Mouse (Mus musculus) hindbrain, embryonic 15.5 days (tissue): ENCODE measurements around the gene Rassf3. TPM values are rescaled to one million over a fixed set of nuclear protein-coding genes. Genes with fewer than 3 reads are reported as not detected.

Experiments
- ATAC-seq: fragments of 200-750 bp; cut with Nextera tagmentation; 2 replicates; pipeline ENCODE4 v1.8.0; 2017; ENCODE audit warnings: low read depth, moderate number of reproducible peaks, moderate TSS enrichment; ENCODE audit not compliant: low FRiP score
- H3K27ac ChIP-seq: fragments of 300-500 bp; sonication (generic); replicated peaks from 2 replicates; pipeline ENCODE4 v1.5.1; 2015; ENCODE audit warnings: mild to moderate bottlenecking, inconsistent platforms
- H3K27me3 ChIP-seq: fragments of 300-500 bp; sonication (generic); 2 replicates; pipeline ENCODE4 v1.6.1; 2015; ENCODE audit warnings: control low read depth, inconsistent platforms
- H3K36me3 ChIP-seq: fragments of 300-500 bp; sonication (generic); 2 replicates; pipeline ENCODE4 v1.6.1; 2015; ENCODE audit warnings: control low read depth, inconsistent platforms
- H3K4me1 ChIP-seq: fragments of 300-500 bp; sonication (generic); replicated peaks from 2 replicates; pipeline ENCODE4 v1.6.1; 2015; ENCODE audit warnings: control low read depth, inconsistent platforms
- H3K4me2 ChIP-seq: fragments of 300-500 bp; sonication (generic); 2 replicates; pipeline ENCODE4 v1.6.1; 2015; ENCODE audit warnings: moderate library complexity, mild to moderate bottlenecking, inconsistent platforms
- H3K4me3 ChIP-seq: fragments of 300-500 bp; sonication (generic); 2 replicates; pipeline ENCODE4 v1.5.1; 2015; ENCODE audit warnings: mild to moderate bottlenecking, inconsistent platforms
- H3K9ac ChIP-seq: fragments of 300-500 bp; sonication (generic); 2 replicates; pipeline ENCODE4 v1.6.1; 2015; ENCODE audit warnings: inconsistent platforms
- H3K9me3 ChIP-seq: fragments of 300-500 bp; sonication (generic); 2 replicates; pipeline ENCODE4 v1.6.1; 2016; ENCODE audit warnings: control low read depth, inconsistent platforms
- WGBS: fragments of 180-500 bp; shearing (Covaris S2); methylation state at CpG from one replicate; pipeline ENCODE4 v1.1.7; 2015; 5-methylcytosine and 5-hydroxymethylcytosine counted together
- polyA plus RNA-seq: library from polyadenylated mRNA; unstranded; fragments of >200 nt; fragmentation: Nextera tagmentation; extraction: Ambion mirVana; gene quantifications from 2 replicates; pipeline ENCODE4 v1.2.1, GENCODE M21; 2015

Rassf3 gene
- polyA plus RNA-seq, 1 experiment from 2014 or later, result 5.1 TPM

DNA sequence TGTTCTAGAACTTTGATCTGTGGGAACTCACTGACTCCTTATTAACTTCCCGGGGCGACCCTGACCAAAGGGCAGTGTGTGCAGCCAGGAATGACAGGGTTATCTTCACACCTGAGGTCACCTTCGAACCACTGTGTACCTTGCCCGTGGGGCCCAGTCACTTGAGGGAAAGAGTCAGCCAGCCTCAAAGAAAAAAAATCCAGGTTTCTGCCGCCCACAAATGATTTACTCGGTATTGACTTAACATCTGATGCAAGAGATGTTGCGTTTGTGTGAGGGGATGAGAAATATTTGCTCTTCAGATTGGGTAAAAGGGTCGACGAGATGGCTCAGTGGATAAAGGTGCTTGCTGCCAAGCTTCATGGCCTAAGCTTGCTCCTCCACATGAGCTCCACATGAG, 10.2 kb upstream of the Rassf3 start:
- Histone ChIP-seq H3K36me3 (no peaks in the 10 kb centered on the region), H3K9me3 (no peaks in the 10 kb centered on the region), H3K4me1 (no peaks in the 10 kb centered on the region), H3K27me3 (no peaks in the 10 kb centered on the region), H3K27ac (no peak overlapping the region), H3K4me2 (no peak overlapping the region), H3K4me3 (no peak overlapping the region), H3K9ac (no peak overlapping the region)
- 94% methylated on average over 9 of the region's 9 CpGs for WGBS
- ATAC-seq, result no peak

DNA sequence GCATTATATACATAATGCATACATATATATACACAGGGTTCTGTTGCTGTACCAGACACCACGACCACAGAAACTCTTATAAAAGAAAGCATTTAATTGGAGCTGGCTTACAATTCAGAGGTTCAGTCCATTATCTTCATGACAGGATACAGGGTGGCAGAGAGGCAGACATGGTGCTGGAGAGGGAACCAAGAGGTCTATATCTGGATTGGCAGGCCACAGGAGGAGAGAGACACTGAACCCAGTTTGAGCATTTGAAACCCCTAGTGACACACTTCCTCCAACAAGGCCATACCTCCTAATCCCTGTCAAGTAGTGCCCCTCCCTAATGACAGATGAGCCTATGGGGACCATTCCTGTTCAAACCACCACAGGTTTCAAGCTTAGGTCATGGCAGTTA, 7.2 kb upstream of the Rassf3 start:
- Histone ChIP-seq H3K27me3 (no peaks in the 10 kb centered on the region), H3K4me3 (no peak overlapping the region), H3K27ac (no peak overlapping the region), H3K4me1 (no peaks in the 10 kb centered on the region), H3K4me2 (no peak overlapping the region), H3K36me3 (no peaks in the 10 kb centered on the region), H3K9me3 (no peaks in the 10 kb centered on the region), H3K9ac (no peak overlapping the region)
- ATAC-seq, result no peak
- WGBS, result 68% methylated on average over 1 of the region's 1 CpGs

DNA sequence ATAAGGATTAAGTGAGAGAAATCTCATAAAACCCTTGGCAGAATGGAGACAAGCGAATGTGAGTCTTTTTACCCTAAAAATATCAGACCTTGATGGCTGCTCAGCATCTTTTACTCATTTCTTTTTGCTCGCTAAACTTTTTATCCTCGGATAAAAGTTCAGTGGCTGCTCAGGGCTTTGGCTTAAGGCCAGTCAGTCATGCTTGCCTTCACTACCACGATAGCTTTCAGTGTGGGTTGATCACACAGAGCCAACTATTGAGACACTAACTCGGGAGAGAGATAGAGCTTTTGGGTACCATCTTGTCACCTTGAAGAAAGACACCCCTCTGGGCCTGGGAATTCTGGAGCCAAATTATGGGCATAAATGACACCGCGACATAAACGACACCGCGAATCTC, 5.0 kb upstream of the Rassf3 start:
- Histone ChIP-seq H3K4me3 (no peak overlapping the region), H3K4me1 (peaks cover 13% of the 10 kb centered on the region; the same call in 1 of the 2 replicates), H3K9ac (no peak overlapping the region), H3K36me3 (no peaks in the 10 kb centered on the region), H3K4me2 (no peak overlapping the region), H3K27me3 (no peaks in the 10 kb centered on the region), H3K9me3 (no peaks in the 10 kb centered on the region), H3K27ac (no peak overlapping the region)
- WGBS, result 85% methylated on average over 10 of the region's 10 CpGs
- no peak for ATAC-seq

DNA sequence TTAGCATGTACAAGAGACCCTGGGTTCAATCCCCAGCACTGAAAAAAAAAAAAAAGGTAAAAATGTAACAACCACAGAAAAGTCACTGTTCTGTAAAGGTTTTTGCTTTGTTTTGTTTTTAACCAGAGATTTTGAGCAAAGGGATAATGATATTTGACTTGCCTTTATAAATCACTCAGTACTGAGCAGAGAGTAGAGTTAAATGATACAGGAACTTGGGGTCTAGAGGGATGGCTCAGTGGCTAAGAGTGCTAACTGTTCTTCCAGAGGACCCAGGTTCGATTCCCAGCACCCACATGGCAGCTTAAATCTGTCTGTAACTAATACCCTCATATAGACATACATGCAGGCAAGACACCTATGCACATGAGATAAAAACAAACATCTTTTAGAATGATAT, 3.8 kb upstream of the Rassf3 start:
- H3K4me2 ChIP-seq, result no peak overlapping the region
- no peak overlapping the region for H3K9ac ChIP-seq
- no peak overlapping the region for H3K27ac ChIP-seq
- H3K36me3 ChIP-seq, result no peaks in the 10 kb centered on the region
- H3K9me3 ChIP-seq, result no peaks in the 10 kb centered on the region
- ATAC-seq, result no peak
- H3K4me1 ChIP-seq, result peaks cover 24% of the 10 kb centered on the region
- no peak overlapping the region for H3K4me3 ChIP-seq
- WGBS, result 97% methylated on average over 1 of the region's 1 CpGs
- H3K27me3 ChIP-seq, result no peaks in the 10 kb centered on the region

DNA sequence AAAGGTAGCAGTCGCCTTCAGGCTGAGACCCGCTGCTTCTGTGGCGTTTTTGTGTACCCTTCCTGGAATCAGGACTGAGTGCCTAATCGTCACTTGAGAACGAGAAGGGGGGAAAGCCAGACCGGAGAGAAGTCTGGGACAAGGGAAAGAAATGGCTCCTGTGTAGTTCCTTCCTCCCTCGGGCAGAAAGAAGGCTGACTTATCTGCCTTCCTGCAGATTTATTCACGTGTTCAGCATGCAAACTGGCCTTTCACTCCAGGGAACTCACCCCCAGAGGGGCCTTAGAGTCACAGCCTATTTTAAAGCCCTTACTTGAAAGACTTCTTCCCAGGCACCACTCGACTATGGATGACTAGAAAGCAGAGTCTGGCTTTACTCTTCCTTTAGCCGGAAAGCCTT, 1.3 kb upstream of the Rassf3 start:
- H3K27ac ChIP-seq, result peak overlapping the region; percentile 60
- peaks cover 4% of the 10 kb centered on the region; the same call in 1 of the 2 replicates for H3K27me3 ChIP-seq
- H3K4me3 ChIP-seq, result no peak overlapping the region
- no peak for ATAC-seq
- H3K36me3 ChIP-seq, result no peaks in the 10 kb centered on the region
- H3K4me1 ChIP-seq, result peaks cover 25% of the 10 kb centered on the region
- no peaks in the 10 kb centered on the region for H3K9me3 ChIP-seq
- 16% methylated on average over 10 of the region's 10 CpGs for WGBS
- H3K9ac ChIP-seq, result no peak overlapping the region
- H3K4me2 ChIP-seq, result peak overlapping the region; percentile 97

DNA sequence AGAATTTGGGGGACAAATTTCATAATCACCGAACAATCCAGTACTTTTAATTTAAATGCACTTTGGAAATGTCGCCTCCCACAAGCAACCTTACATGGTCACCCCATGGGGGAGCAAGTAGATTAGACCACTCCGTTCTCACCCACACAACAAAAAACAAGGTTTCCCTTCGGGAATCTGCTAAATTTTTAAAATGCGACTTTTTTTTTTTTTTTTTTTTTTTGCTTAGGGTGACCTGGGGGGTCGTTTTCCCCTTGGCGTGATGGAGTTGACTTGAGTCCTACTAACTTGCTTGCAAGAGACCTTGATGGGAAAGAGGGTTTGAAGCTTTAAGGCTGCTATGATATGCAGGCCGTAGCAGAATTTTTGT, 806 bp upstream of the Rassf3 start:
- no peak for ATAC-seq
- H3K4me3 ChIP-seq, result peak overlapping the region; percentile 62
- WGBS, result 16% methylated on average over 8 of the region's 8 CpGs
- H3K9ac ChIP-seq, result no peak overlapping the region
- no peaks in the 10 kb centered on the region for H3K9me3 ChIP-seq
- H3K27ac ChIP-seq, result peak overlapping the region; percentile 60
- peaks cover 26% of the 10 kb centered on the region for H3K4me1 ChIP-seq
- no peaks in the 10 kb centered on the region for H3K36me3 ChIP-seq
- peaks cover 4% of the 10 kb centered on the region; the same call in 1 of the 2 replicates for H3K27me3 ChIP-seq
- peak overlapping the region; percentile 97 for H3K4me2 ChIP-seq

DNA sequence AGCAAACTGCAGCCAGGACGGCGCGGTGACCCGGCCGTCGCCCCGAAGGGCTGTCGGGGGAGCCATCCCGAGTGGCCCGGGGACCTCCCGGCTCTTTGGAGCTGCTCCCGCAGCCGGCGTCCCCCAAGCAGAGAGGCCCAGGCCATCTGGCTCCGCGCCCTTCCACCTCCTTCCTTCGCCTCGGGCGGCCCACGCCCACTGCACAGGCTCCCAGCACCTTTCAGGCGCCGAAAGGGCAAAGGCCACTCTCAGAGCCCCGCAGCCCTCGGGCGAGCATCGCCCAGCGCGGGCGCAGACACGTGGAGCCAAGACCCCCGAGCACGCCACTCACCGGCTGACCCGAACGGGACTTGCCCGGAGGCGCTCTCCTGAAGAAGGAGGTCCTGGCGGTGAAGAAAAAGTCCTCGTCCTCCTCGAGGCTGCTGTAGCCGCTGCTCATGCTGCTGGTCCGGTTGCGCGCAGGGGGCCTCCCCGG, 438 bp downstream of the Rassf3 start:
- ATAC-seq, result no peak; the same call in 1 of the 2 replicates
- Histone ChIP-seq H3K27me3 (peaks cover 4% of the 10 kb centered on the region; the same call in 1 of the 2 replicates), H3K4me2 (peak overlapping the region; percentile 97), H3K4me3 (peak overlapping the region; percentile 62), H3K4me1 (peaks cover 29% of the 10 kb centered on the region), H3K36me3 (no peaks in the 10 kb centered on the region), H3K27ac (peak overlapping the region; percentile 62), H3K9ac (peak overlapping the region; percentile 62), H3K9me3 (no peaks in the 10 kb centered on the region)
- under 1% methylated on average over 42 of the region's 45 CpGs for WGBS

DNA sequence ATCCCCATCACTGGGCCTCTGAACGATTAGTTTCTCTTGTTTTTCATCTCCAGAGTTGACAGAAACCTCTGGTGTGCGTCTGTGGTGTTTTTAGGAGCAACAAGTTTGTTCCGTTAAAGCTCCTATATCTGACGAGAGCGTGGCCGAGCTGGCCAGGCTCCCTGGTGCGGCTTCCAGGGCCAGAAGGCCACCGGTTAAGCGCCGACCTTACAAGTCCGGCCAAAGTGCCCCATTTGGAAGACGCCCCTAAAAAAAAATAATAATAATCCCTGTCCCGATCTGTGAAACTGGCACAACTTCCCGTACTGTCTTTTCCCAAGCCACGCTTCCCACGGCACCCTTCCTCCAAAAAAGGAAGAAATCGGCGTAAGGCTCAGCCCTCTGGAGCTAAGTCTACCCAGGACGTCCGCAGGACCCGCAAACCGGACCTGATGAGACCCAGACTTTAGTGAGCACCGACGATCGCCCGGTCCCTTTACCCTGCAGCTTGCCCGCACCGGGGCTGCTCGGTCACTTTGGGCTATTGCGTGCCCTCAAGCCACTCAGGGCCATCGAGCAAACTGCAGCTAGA, 961 bp downstream of the Rassf3 start:
- Histone ChIP-seq H3K4me2 (peak overlapping the region; percentile 97), H3K27me3 (peaks cover 4% of the 10 kb centered on the region; the same call in 1 of the 2 replicates), H3K9me3 (no peaks in the 10 kb centered on the region), H3K27ac (peak overlapping the region; percentile 62; the same call in 1 of the 2 replicates), H3K36me3 (no peaks in the 10 kb centered on the region), H3K9ac (peak overlapping the region; percentile 62), H3K4me1 (peaks cover 29% of the 10 kb centered on the region), H3K4me3 (peak overlapping the region; percentile 62)
- no peak for ATAC-seq
- 4% methylated on average over 31 of the region's 31 CpGs for WGBS

DNA sequence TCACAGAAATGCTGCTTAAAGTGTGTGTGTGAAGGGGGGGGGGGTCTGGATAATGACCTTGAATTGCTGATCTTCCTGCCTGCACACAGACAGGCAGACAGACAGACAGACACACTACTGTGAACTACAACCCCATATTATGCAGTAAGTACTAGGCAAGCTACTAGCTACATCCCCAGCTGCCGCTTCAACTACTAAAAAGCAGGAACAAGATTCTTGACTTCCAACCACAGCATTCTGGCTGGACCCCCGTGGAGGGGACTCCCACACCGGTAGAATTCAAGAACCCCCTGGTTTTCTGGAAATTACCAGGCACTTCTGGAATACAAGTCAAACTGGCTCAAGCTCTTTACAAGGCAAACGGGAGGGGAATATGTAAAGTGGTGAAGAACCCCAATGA, 1.9 kb downstream of the Rassf3 start:
- Histone ChIP-seq H3K9ac (0 out of 2 replicates have a peak overlapping the region, but pooled peaks have one; percentile 5), H3K4me1 (peaks cover 29% of the 10 kb centered on the region), H3K36me3 (no peaks in the 10 kb centered on the region)

DNA sequence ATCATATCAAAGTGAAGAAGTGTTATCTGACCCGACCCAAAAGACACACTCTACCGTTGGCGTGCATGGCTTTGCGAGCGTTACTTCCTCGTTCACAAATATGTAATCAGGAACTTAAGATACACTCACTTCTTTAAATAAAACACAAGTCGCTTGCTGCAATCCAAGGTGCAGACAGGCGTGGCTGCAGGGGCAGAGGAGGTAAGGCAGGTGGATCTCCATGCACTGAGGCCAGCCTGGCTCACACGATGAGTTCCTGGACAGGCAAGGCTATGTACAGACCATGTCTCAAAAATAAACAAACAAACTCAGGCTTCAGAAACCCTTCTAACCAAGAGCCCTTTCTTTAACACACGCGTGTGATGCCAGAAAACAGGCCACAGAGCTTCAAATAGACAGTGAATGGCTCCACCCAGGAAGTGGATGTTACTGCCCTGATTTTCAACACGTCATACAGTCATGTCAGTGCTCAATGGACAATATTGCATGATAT, 2.4 kb downstream of the Rassf3 start:
- Histone ChIP-seq H3K4me3 (peak overlapping the region; percentile 62), H3K27me3 (peaks cover 4% of the 10 kb centered on the region; the same call in 1 of the 2 replicates), H3K4me2 (peak overlapping the region; percentile 97), H3K9ac (no peak overlapping the region), H3K27ac (no peak overlapping the region), H3K36me3 (no peaks in the 10 kb centered on the region), H3K9me3 (no peaks in the 10 kb centered on the region), H3K4me1 (peaks cover 29% of the 10 kb centered on the region)
- no peak for ATAC-seq
- 72% methylated on average over 12 of the region's 12 CpGs for WGBS

More for the DNA sequence above, 1.9 kb downstream of the Rassf3 start:
- H3K9me3 ChIP-seq, result no peaks in the 10 kb centered on the region
- peak overlapping the region; percentile 62 for H3K4me3 ChIP-seq
- ATAC-seq, result no peak
- H3K27ac ChIP-seq, result no peak overlapping the region
- WGBS, result 40% methylated on average over 4 of the region's 4 CpGs
- peaks cover 4% of the 10 kb centered on the region; the same call in 1 of the 2 replicates for H3K27me3 ChIP-seq
- peak overlapping the region; percentile 97 for H3K4me2 ChIP-seq

DNA sequence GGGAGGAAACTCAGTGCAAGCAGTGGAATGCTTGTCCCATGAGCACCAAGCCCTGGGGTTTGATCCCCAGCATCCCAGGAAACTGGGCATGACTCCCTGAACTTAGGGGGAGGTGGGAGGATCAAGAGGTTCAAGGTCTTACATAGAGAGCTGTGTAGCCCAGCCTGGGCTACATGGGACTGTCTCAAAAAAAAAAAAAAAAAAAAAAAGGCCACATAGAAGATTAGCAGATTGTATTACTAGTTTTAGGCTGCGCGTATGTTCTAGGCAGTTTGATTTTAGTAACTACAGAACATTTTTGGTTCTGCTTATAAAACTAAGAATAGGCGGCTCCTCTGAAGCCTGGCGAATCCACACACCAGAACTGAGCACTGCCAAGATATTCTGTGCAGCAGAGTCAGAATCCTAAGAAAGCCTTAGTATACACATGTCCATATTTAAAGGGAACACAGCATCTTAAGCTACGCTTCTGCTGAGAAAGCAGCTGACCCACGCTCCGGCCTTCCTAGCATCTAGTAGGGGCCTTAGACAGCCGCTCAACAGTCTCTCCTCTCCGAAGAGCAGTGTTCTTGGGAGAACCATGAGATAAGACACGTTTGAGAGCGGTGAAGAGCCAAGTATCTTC, 3.4 kb downstream of the Rassf3 start:
- WGBS, result 89% methylated on average over 11 of the region's 11 CpGs
- Histone ChIP-seq H3K9ac (no peak overlapping the region), H3K4me2 (0 out of 2 replicates have a peak overlapping the region, but pooled peaks have one; percentile 8)

DNA sequence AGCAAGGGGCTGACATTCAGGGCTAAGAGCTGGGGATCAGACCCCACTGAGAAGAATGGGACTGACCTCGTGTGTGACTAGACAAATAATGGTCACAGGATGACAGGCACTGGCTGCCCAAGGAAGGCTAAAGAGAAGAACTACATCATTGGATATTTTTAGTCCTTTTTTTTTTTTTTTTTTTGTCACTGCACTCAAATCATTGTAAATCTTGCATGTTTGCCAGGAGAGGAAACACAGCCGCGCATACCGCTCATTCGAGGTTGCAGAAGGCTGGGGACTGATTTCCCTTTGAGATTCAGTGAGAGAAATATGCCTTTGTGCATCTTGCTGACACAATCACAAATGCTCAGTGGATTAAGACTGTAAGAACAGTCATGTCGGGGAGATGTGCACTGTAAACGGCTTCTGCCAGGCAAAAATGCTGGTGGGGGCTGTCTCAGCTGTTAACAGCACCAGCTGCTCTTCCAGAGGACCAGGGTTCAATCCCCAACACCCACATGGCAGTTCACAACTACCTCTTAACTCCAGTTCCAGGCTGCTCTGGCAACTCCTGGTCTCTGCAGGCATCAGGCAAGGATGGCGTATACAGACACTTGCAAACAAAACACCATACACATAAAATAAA, 4.5 kb downstream of the Rassf3 start:
- H3K27ac ChIP-seq, result peak overlapping the region; percentile 31; the same call in 1 of the 2 replicates
- H3K4me2 ChIP-seq, result 0 out of 2 replicates have a peak overlapping the region, but pooled peaks have one; percentile 11
- H3K4me1 ChIP-seq, result peaks cover 20% of the 10 kb centered on the region
- no peak overlapping the region for H3K9ac ChIP-seq
- ATAC-seq, result no peak
- H3K36me3 ChIP-seq, result no peaks in the 10 kb centered on the region
- H3K27me3 ChIP-seq, result peaks cover 4% of the 10 kb centered on the region; the same call in 1 of the 2 replicates
- WGBS, result 36% methylated on average over 8 of the region's 8 CpGs
- no peaks in the 10 kb centered on the region for H3K9me3 ChIP-seq
- H3K4me3 ChIP-seq, result no peak overlapping the region

More for the DNA sequence above, 3.4 kb downstream of the Rassf3 start:
- no peak overlapping the region for H3K27ac ChIP-seq
- H3K4me1 ChIP-seq, result peaks cover 29% of the 10 kb centered on the region
- H3K9me3 ChIP-seq, result no peaks in the 10 kb centered on the region
- no peak for ATAC-seq
- H3K4me3 ChIP-seq, result no peak overlapping the region
- H3K36me3 ChIP-seq, result no peaks in the 10 kb centered on the region
- H3K27me3 ChIP-seq, result peaks cover 4% of the 10 kb centered on the region; the same call in 1 of the 2 replicates
